Mouse (Mus musculus): ENCODE measurements around the gene Elf1.

- TF ChIP-seq CTCF (IDR thresholded peaks at IDR 0.05; ENCODE audit: low read depth, low read length) (no peak), POLR2A (IDR thresholded peaks at IDR 0.05; ENCODE audit: borderline replicate concordance, low read depth, low read length) (no peak)
These were observed 30.5 kb downstream of the Elf1 start for GRCm38 (mm10) chr14:79511521-79511920.
